Mouse (Mus musculus): Measurements from ENCODE around the gene Gzmm. TPM values are rescaled to one million over a fixed set of nuclear protein-coding genes. Genes with fewer than 3 reads are reported as not detected.

The Gzmm gene
- 2.5 and 4.5 TPM in 2 replicates for total RNA-seq (2012; rRNA removed)

GRCm38 (mm10) chr10:79688720-79689119 lies at the start of gene Gzmm:
TSS of gene Gzmm (plus strand) at chr10:79689020.
- H3K9me3 ChIP-seq (ENCODE audit: control insufficient read depth, insufficient read depth, low read depth, low read length) = no peaks in the 10 kb centered on the region
- H3K27ac ChIP-seq (ENCODE audit: insufficient read depth, low read depth, low read length, poor library complexity, severe bottlenecking) = no peak within 1 kb of the TSS
- no peak within 1 kb of the TSS for H3K4me3 ChIP-seq (ENCODE audit: insufficient read depth in 1 of 2, low read depth in 1 of 2, low read length in 2 of 2, poor library complexity in 1 of 2, severe bottlenecking in 1 of 2)
- DNase-seq (ENCODE audit: low read depth, low spot score) = no peak
- peaks cover 50% of the 10 kb centered on the region for H3K36me3 ChIP-seq (ENCODE audit: control insufficient read depth, insufficient read depth, low read length, poor library complexity, severe bottlenecking)
- H3K4me1 ChIP-seq (ENCODE audit: control insufficient read depth in 2 of 2, insufficient read depth in 2 of 2, low read length in 2 of 2, poor library complexity in 1 of 2) = peaks cover 1 to 24% of the 10 kb centered on the region in 2 experiments
- in situ Hi-C loops (cut with MboI; ENCODE audit: low sequenced_read_pairs in 2 of 2, unreplicated experiment in 2 of 2) = no loop called here
- TF ChIP-seq MAFK (IDR thresholded peaks at IDR 0.05; ENCODE audit: insufficient read depth, low read depth, low read length) = no peak
- TF ChIP-seq CHD2 (IDR thresholded peaks at IDR 0.05; ENCODE audit: low read depth, low read length) = no peak
- TF ChIP-seq ZNF384 (IDR thresholded peaks at IDR 0.05; ENCODE audit: low read depth, low read length) = no peak
- H3K9ac ChIP-seq (ENCODE audit: insufficient read depth, low read depth, low read length, poor library complexity, severe bottlenecking) = no peak within 1 kb of the TSS

DNA sequence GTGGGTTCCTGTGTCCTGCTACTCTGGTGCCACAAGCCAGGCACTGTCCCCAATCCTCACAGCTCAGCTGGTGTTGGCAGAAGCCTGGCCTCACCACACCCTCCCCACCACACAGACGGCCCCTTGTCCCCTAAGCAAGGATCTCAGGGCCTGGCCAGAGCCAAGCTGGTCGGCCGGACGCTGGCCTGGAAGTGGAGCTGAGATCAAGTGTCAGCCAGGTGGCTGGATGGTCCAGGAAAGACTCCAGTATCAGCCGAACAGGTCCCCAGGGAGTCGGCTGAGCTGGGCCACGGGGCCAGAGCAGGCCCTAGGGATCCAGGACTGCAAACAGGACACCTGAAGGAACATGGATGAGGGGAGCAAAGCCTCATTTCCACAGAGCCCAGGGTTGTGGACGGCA lies 43.1 kb upstream of the Gzmm start, which contains the start of gene Odf3l2:
Odf3l2 (minus strand) TSS at position 28 of the 400 bp plus-strand sequence.
- H3K36me3 ChIP-seq (ENCODE audit: control insufficient read depth, insufficient read depth, low read length, poor library complexity, severe bottlenecking) = no peaks in the 10 kb centered on the region
- in situ Hi-C loops (cut with MboI; ENCODE audit: low sequenced_read_pairs in 2 of 2, unreplicated experiment in 2 of 2) = loop anchor here in 1 of 2 experiments (5.0 kb wide), 1 partner anchor 48 kb away; no protein-coding TSS in a partner anchor
- DNase-seq (ENCODE audit: low read depth, low spot score) = no peak
- no peak within 1 kb of the TSS for H3K27ac ChIP-seq (ENCODE audit: insufficient read depth, low read depth, low read length, poor library complexity, severe bottlenecking)
- no peaks in the 10 kb centered on the region for H3K9me3 ChIP-seq (ENCODE audit: control insufficient read depth, insufficient read depth, low read depth, low read length)
- no peak within 1 kb of the TSS for H3K4me3 ChIP-seq (ENCODE audit: insufficient read depth in 1 of 2, low read depth in 1 of 2, low read length in 2 of 2, poor library complexity in 1 of 2, severe bottlenecking in 1 of 2)
- H3K4me1 ChIP-seq (ENCODE audit: control insufficient read depth in 2 of 2, insufficient read depth in 2 of 2, low read length in 2 of 2, poor library complexity in 1 of 2) = peaks cover 0 to 3% of the 10 kb centered on the region in 2 experiments; a peak in 1 of 4 replicates
- H3K9ac ChIP-seq (ENCODE audit: insufficient read depth, low read depth, low read length, poor library complexity, severe bottlenecking) = no peak within 1 kb of the TSS
- TF ChIP-seq ZC3H11A (IDR thresholded peaks at IDR 0.05; ENCODE audit: borderline replicate concordance, low read depth, low read length) = no peak
- TF ChIP-seq HCFC1 (IDR thresholded peaks at IDR 0.05; ENCODE audit: borderline replicate concordance, insufficient read depth, low read length) = no peak
- no peak for TF ChIP-seq MAFK (IDR thresholded peaks at IDR 0.05; ENCODE audit: insufficient read depth, low read depth, low read length)
- TF ChIP-seq ZNF384 (IDR thresholded peaks at IDR 0.05; ENCODE audit: low read depth, low read length) = no peak
- TF ChIP-seq CHD2 (IDR thresholded peaks at IDR 0.05; ENCODE audit: low read depth, low read length) = no peak

DNA sequence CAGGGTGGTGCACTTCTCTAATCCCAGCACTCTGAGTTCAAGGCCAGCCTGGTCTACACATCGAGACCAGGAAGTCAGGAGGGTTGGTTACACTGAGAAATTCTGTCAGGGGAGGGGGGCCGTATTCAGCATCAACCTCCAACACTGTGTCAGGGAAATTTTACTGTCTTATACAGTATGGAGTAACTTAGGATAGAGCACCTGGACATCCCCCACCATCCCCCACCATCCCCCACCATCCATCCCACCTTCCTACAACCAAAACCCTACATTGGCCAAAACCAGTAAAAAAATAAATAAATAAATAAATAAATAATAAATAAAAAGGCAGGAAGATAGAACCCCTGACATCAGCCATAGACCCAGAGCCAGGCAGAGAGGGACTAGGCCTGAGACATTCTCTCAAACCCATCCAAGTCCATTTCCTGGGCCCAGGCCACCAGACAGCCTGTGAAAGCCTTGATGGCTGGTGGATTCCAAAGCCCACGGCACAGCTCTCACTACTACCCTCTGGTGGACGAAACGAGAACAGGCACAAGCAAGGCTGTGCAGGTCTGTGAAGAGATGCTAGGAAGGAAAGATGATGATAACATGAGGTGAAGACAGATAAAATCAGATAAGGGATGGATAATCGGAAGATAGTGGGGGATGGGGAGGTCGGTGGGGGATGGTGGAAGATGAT lies 39.6 kb upstream of the Gzmm start:
- in situ Hi-C loops (cut with MboI; ENCODE audit: low sequenced_read_pairs in 2 of 2, unreplicated experiment in 2 of 2) = loop anchor here in 1 of 2 experiments (5.0 kb wide), 1 partner anchor 52 kb away; no protein-coding TSS in a partner anchor
- TF ChIP-seq CHD2 (IDR thresholded peaks at IDR 0.05; ENCODE audit: low read depth, low read length) (no peak), ZC3H11A (IDR thresholded peaks at IDR 0.05; ENCODE audit: borderline replicate concordance, low read depth, low read length) (peak; percentile 80; the same call in 1 of the 2 replicates)

DNA sequence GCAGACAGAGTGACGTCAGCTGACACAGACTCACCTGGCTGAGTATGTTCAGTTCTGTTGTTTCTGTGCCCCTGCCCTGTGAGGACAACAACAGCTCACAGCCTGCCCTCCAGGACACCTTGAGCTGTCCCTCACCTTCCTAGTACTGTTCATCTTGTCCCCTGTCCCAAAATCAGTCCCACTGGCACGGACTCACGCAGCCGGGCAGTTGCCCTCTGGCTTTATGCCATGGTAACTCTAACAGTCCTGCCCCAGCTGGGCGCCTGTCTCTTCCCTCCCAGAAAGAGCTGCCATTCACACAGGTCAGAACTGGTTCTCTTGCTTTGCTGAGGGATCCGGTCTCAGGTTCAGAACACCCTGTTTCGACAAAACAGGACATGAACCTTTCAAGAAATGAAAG lies 36.0 kb upstream of the Gzmm start:
- no peaks in the 10 kb centered on the region for H3K9me3 ChIP-seq (ENCODE audit: control insufficient read depth, insufficient read depth, low read depth, low read length)
- H3K27ac ChIP-seq (ENCODE audit: insufficient read depth, low read depth, low read length, poor library complexity, severe bottlenecking) = no peak overlapping the region; the same call in 1 of the 2 replicates
- no peak for TF ChIP-seq MAFK (IDR thresholded peaks at IDR 0.05; ENCODE audit: insufficient read depth, low read depth, low read length)
- TF ChIP-seq CHD2 (IDR thresholded peaks at IDR 0.05; ENCODE audit: low read depth, low read length) = no peak
- no peak for TF ChIP-seq HCFC1 (IDR thresholded peaks at IDR 0.05; ENCODE audit: borderline replicate concordance, insufficient read depth, low read length)
- TF ChIP-seq ZNF384 (IDR thresholded peaks at IDR 0.05; ENCODE audit: low read depth, low read length) = no peak
- no peak for TF ChIP-seq ZC3H11A (IDR thresholded peaks at IDR 0.05; ENCODE audit: borderline replicate concordance, low read depth, low read length)
- H3K9ac ChIP-seq (ENCODE audit: insufficient read depth, low read depth, low read length, poor library complexity, severe bottlenecking) = no peak overlapping the region
- H3K4me3 ChIP-seq (ENCODE audit: insufficient read depth in 1 of 2, low read depth in 1 of 2, low read length in 2 of 2, poor library complexity in 1 of 2, severe bottlenecking in 1 of 2) = no peak overlapping the region
- in situ Hi-C loops (cut with MboI; ENCODE audit: low sequenced_read_pairs in 2 of 2, unreplicated experiment in 2 of 2) = loop anchor here in 1 of 2 experiments (10.0 kb wide), 1 partner anchor 58 kb away; no protein-coding TSS in a partner anchor
- H3K36me3 ChIP-seq (ENCODE audit: control insufficient read depth, insufficient read depth, low read length, poor library complexity, severe bottlenecking) = no peaks in the 10 kb centered on the region
- no peak for DNase-seq (ENCODE audit: low read depth, low spot score)
- H3K4me1 ChIP-seq (ENCODE audit: control insufficient read depth in 2 of 2, insufficient read depth in 2 of 2, low read length in 2 of 2, poor library complexity in 1 of 2) = no peaks in the 10 kb centered on the region

More for the DNA sequence above, 39.6 kb upstream of the Gzmm start:
- Histone ChIP-seq H3K36me3 (ENCODE audit: control insufficient read depth, insufficient read depth, low read length, poor library complexity, severe bottlenecking) (no peaks in the 10 kb centered on the region), H3K9ac (ENCODE audit: insufficient read depth, low read depth, low read length, poor library complexity, severe bottlenecking) (no peak overlapping the region), H3K4me3 (ENCODE audit: insufficient read depth in 1 of 2, low read depth in 1 of 2, low read length in 2 of 2, poor library complexity in 1 of 2, severe bottlenecking in 1 of 2) (no peak overlapping the region), H3K9me3 (ENCODE audit: control insufficient read depth, insufficient read depth, low read depth, low read length) (no peaks in the 10 kb centered on the region), H3K27ac (ENCODE audit: insufficient read depth, low read depth, low read length, poor library complexity, severe bottlenecking) (no peak overlapping the region), H3K4me1 (ENCODE audit: control insufficient read depth in 2 of 2, insufficient read depth in 2 of 2, low read length in 2 of 2, poor library complexity in 1 of 2) (no peaks in the 10 kb centered on the region)
- peak; percentile 66 for DNase-seq (ENCODE audit: low read depth, low spot score)
